Mouse (Mus musculus): ENCODE results near the gene Thy1. TPM values are rescaled to one million over a fixed set of nuclear protein-coding genes. Genes with fewer than 3 reads are reported as not detected.

The Thy1 gene
- polyA plus RNA-seq, 1 experiment from 2014 or later: 0.39 TPM

DNA sequence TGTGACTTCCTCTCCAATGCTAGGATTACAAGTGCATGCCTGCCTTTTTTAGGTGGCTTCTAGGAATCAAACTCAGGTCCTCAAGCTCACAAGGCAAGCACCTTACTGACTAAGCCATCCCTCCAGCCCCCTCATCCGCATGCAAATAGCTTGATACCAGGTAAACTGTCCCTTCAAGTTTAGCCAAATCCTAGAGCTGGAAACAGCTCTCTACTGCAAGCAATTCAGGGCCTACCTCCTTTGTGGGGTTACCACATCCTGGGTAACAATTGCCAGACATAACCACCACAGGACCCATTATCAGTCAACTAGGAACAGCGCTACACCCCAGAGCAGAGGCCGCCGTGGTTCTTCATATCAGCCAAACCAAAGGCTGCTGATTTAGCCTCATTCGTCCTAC, 12.1 kb upstream of the Thy1 start:
- TF ChIP-seq EP300 (IDR thresholded peaks at IDR 0.05; ENCODE audit: low read depth): no peak
- no peaks in the 10 kb centered on the region for H3K4me1 ChIP-seq (ENCODE audit: insufficient read depth)
- 46% methylated on average over 5 of the region's 5 CpGs for WGBS (ENCODE audit: insufficient replicate concordance)
- no peak overlapping the region for H3K4me3 ChIP-seq (ENCODE audit: low read depth, low read length)
- H3K9ac ChIP-seq (replicated peaks): no peak overlapping the region
- DNase-seq (no peak), ATAC-seq (no peak)
- no peaks in the 10 kb centered on the region for H3K27me3 ChIP-seq (ENCODE audit: insufficient read depth, low read length)
- no peak overlapping the region for H3K27ac ChIP-seq (ENCODE audit: low read depth)
- no peaks in the 10 kb centered on the region for H3K36me3 ChIP-seq (replicated peaks; ENCODE audit: insufficient read depth, low read length)
- no peak overlapping the region for H3K4me2 ChIP-seq (ENCODE audit: low read depth, low read length)
- no peaks in the 10 kb centered on the region for H3K9me3 ChIP-seq (ENCODE audit: low read length)

DNA sequence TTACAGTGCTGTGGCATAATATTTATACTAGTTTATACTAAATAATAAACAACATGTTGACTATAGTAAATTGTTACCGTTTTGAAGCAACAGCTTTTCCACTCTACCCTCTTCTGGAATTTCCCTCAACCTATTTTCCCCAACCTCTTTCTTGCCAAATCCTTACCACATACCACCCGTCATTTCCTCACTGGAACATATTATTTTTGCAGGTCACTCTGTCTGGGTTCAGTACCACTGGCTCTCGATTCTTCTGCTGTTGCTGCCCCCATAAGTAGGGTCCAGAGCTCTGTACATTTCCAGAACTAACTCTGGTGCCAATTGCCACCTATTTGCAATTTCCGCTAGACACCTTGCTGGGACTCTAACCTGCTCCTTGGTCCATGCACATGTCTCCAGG, 11.2 kb upstream of the Thy1 start:
- Histone ChIP-seq H3K9ac (replicated peaks) (no peak overlapping the region), H3K4me3 (ENCODE audit: low read depth, low read length) (no peak overlapping the region), H3K4me1 (ENCODE audit: insufficient read depth) (no peaks in the 10 kb centered on the region), H3K9me3 (ENCODE audit: low read length) (no peaks in the 10 kb centered on the region), H3K27me3 (ENCODE audit: insufficient read depth, low read length) (no peaks in the 10 kb centered on the region), H3K36me3 (replicated peaks; ENCODE audit: insufficient read depth, low read length) (no peaks in the 10 kb centered on the region), H3K4me2 (ENCODE audit: low read depth, low read length) (no peak overlapping the region), H3K27ac (ENCODE audit: low read depth) (no peak overlapping the region)
- no peak for TF ChIP-seq EP300 (IDR thresholded peaks at IDR 0.05; ENCODE audit: low read depth)
- TF ChIP-seq CTCF (IDR thresholded peaks at IDR 0.05; ENCODE audit: low read depth): no peak
- DNase-seq (no peak), ATAC-seq (no peak)
- 60% methylated on average over 4 of the region's 4 CpGs for WGBS (ENCODE audit: insufficient replicate concordance)

DNA sequence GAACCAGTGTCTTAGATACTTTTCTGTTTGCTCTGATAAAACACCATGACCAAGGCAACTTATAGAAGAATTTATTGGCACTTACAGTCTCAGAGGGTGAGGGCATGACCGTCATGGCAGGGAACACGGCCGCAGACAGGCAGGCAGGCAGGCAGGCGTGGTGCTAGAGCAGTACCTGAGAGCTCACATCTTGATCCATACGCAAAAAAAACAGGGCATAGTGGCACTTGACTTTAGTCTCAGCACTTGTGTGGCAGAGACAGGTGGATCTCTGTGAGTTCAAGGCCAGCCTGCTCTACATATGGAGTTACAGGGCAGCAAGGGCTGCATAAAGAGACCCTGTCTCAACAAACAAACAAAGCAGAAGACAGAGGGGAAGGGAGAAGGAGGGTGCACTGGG, 9.9 kb upstream of the Thy1 start:
- Histone ChIP-seq H3K4me3 (ENCODE audit: low read depth, low read length) (no peak overlapping the region), H3K4me1 (ENCODE audit: insufficient read depth) (no peaks in the 10 kb centered on the region), H3K27me3 (ENCODE audit: insufficient read depth, low read length) (no peaks in the 10 kb centered on the region), H3K36me3 (replicated peaks; ENCODE audit: insufficient read depth, low read length) (no peaks in the 10 kb centered on the region), H3K9ac (replicated peaks) (no peak overlapping the region), H3K9me3 (ENCODE audit: low read length) (no peaks in the 10 kb centered on the region), H3K4me2 (ENCODE audit: low read depth, low read length) (no peak overlapping the region), H3K27ac (ENCODE audit: low read depth) (no peak overlapping the region)
- DNase-seq (no peak), ATAC-seq (no peak)
- no peak for TF ChIP-seq CTCF (IDR thresholded peaks at IDR 0.05; ENCODE audit: low read depth)
- 76% methylated on average over 5 of the region's 5 CpGs for WGBS (ENCODE audit: insufficient replicate concordance)

DNA sequence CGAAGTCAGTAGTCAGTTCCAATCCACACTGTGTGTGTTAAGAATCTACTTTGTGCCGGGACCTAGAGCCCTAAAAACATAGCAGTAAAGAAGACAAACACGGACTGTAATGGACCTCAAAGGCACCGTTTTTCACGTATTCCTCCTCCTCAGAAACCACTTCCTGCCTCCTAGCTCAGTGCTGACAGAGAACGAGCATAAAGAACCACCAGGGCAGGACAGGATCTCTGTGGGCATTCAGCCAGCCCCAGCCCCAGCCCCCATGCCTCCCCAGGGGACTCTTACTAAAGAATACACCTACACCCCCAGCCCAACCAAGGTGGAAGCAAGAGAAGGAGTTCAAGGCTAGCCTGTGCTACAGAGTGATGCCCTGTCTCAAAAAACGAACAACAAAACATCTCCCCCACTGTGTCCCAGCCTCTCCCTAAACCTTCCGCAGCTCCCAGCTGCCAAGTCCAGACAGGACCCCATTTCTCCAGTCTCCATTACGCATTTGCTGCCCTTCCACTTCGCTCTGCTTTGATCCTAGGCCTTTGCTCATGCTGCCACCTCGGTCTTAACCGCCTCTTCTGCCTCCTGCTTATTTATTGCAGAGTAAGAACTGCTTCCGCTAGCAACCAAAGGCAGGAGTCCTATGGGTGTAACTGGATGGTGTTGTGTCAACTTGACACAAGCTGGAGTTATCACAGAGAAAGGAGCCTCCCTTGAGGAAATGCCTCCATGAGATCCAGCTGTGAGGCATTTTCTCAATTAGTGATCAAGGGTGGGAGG, 9.0 kb upstream of the Thy1 start:
- H3K27me3 ChIP-seq (ENCODE audit: insufficient read depth, low read length): no peaks in the 10 kb centered on the region
- no peak for DNase-seq
- 47% methylated on average over 13 of the region's 13 CpGs for WGBS (ENCODE audit: insufficient replicate concordance)
- no peak for ATAC-seq
- no peaks in the 10 kb centered on the region for H3K9me3 ChIP-seq (ENCODE audit: low read length)
- no peaks in the 10 kb centered on the region for H3K4me1 ChIP-seq (ENCODE audit: insufficient read depth)
- no peaks in the 10 kb centered on the region for H3K36me3 ChIP-seq (replicated peaks; ENCODE audit: insufficient read depth, low read length)
- no peak overlapping the region for H3K27ac ChIP-seq (ENCODE audit: low read depth)
- TF ChIP-seq EP300 (IDR thresholded peaks at IDR 0.05; ENCODE audit: low read depth) (no peak), CTCF (IDR thresholded peaks at IDR 0.05; ENCODE audit: low read depth) (no peak)
- no peak overlapping the region for H3K9ac ChIP-seq (replicated peaks)
- H3K4me2 ChIP-seq (ENCODE audit: low read depth, low read length): no peak overlapping the region
- H3K4me3 ChIP-seq (ENCODE audit: low read depth, low read length): no peak overlapping the region

DNA sequence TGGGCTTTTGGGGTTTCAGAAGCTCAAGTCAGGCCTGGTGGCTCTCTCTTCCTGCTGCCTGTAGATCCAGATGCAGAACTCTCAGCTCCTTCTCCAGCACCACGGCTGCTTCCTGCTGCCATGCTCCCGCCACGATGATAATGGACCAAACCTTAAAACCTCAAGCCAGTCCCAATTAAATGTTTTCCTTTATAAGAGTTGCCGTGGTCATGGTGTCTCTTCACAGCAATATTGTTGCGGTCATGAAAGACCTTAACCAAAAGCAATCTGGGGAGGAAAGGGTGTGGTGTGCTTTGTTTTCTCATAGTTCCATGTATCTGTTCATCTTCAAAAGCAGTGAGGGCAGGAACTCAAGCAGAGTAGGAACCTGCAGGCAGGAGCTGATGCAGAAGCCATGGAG, 6.1 kb upstream of the Thy1 start:
- H3K27me3 ChIP-seq (ENCODE audit: insufficient read depth, low read length): peaks cover 2% of the 10 kb centered on the region; the same call in 1 of the 2 replicates
- 75% methylated on average over 5 of the region's 5 CpGs for WGBS (ENCODE audit: insufficient replicate concordance)
- H3K9ac ChIP-seq (replicated peaks): no peak overlapping the region
- TF ChIP-seq CTCF (IDR thresholded peaks at IDR 0.05; ENCODE audit: low read depth) (no peak), EP300 (IDR thresholded peaks at IDR 0.05; ENCODE audit: low read depth) (no peak)
- no peak overlapping the region for H3K4me3 ChIP-seq (ENCODE audit: low read depth, low read length)
- H3K36me3 ChIP-seq (replicated peaks; ENCODE audit: insufficient read depth, low read length): no peaks in the 10 kb centered on the region
- no peak overlapping the region for H3K4me2 ChIP-seq (ENCODE audit: low read depth, low read length)
- DNase-seq (no peak), ATAC-seq (no peak)
- H3K4me1 ChIP-seq (ENCODE audit: insufficient read depth): no peaks in the 10 kb centered on the region
- no peak overlapping the region for H3K27ac ChIP-seq (ENCODE audit: low read depth)
- no peaks in the 10 kb centered on the region for H3K9me3 ChIP-seq (ENCODE audit: low read length)

DNA sequence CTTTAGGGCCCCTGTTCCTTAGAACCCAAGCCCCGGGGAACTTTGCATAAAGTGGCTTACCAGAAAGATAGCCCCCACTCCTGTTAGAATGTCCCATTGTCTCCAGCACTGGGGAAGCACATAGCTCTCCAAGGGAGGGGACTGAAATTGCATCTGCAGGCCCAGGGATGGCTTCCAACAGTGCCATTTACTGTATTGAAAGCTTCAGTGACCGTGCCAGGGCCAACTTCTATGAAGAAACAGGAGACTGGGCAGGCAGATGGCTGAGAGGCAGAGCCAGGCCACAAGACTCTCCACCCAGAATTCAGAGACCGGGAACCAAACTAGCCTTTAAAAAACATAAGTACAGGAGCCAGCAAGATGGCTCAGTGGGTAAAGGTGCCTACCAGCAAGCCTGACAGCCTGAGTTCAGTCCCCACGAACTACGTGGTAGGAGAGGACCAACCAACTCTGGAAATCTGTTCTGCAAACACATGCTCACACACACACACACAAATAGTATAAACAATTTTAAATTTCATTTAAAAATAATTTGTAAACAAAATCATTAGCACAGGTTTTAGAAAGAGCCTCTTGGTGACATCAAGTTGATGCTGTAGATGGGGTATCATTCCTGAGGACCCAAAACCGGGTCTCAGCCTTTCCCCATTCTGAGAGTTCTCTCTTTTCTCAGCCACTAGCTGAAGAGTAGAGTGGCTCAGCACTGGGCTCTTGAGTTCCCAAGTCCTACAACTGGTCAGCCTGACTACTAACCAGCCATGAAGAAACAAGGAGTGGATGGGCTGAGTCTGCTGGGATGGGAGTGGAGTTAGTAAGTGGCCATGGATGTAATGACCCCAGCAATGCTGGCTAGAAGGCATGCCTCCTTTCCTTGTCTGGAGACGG, 1.4 kb upstream of the Thy1 start:
- peaks cover 40% of the 10 kb centered on the region for H3K27me3 ChIP-seq (ENCODE audit: insufficient read depth, low read length)
- ATAC-seq: no peak
- TF ChIP-seq CTCF (IDR thresholded peaks at IDR 0.05; ENCODE audit: low read depth) (no peak), EP300 (IDR thresholded peaks at IDR 0.05; ENCODE audit: low read depth) (no peak)

More for the DNA sequence above, 1.4 kb upstream of the Thy1 start:
- no peak overlapping the region for H3K9ac ChIP-seq (replicated peaks)
- no peak for DNase-seq
- H3K27ac ChIP-seq (ENCODE audit: low read depth): no peak overlapping the region
- H3K4me2 ChIP-seq (ENCODE audit: low read depth, low read length): no peak overlapping the region
- H3K4me1 ChIP-seq (ENCODE audit: insufficient read depth): peaks cover 3% of the 10 kb centered on the region; the same call in 1 of the 2 replicates
- no peaks in the 10 kb centered on the region for H3K9me3 ChIP-seq (ENCODE audit: low read length)
- H3K4me3 ChIP-seq (ENCODE audit: low read depth, low read length): no peak overlapping the region
- 68% methylated on average over 7 of the region's 7 CpGs for WGBS (ENCODE audit: insufficient replicate concordance)
- no peaks in the 10 kb centered on the region for H3K36me3 ChIP-seq (replicated peaks; ENCODE audit: insufficient read depth, low read length)
